Mouse (Mus musculus): Measurements from ENCODE around the gene Bgn.

Gene Bgn

GRCm38 (mm10) chrX:73486920-73487319, 3.5 kb downstream of the Bgn start:
- DNase-seq (ENCODE audit: extremely low spot score, low read depth, low spot score) = no peak

GRCm38 (mm10) chrX:73490186-73490585, 6.8 kb downstream of the Bgn start:
- no peak for DNase-seq (ENCODE audit: extremely low spot score, low read depth, low spot score)

- no peak for DNase-seq (ENCODE audit: extremely low spot score, low read depth, low spot score)
Measured at GRCm38 (mm10) chrX:73490804-73491203, 7.4 kb downstream of the Bgn start.

- peak; percentile 12 for DNase-seq (ENCODE audit: extremely low spot score, low read depth, low spot score)
Measured at GRCm38 (mm10) chrX:73493567-73493966, 10.2 kb downstream of the Bgn start.

- no peak for DNase-seq (ENCODE audit: extremely low spot score, low read depth, low spot score)
Measured at GRCm38 (mm10) chrX:73496746-73497145, 13.3 kb downstream of the Bgn start.

GRCm38 (mm10) chrX:73505130-73505735, 21.8 kb downstream of the Bgn start:
- no peak for DNase-seq (ENCODE audit: extremely low spot score, low read depth, low spot score)

- no peak for DNase-seq (ENCODE audit: extremely low spot score, low read depth, low spot score)
Measured at GRCm38 (mm10) chrX:73506577-73506976, 23.2 kb downstream of the Bgn start.

GRCm38 (mm10) chrX:73509209-73509608, 25.8 kb downstream of the Bgn start:
- no peak for DNase-seq (ENCODE audit: extremely low spot score, low read depth, low spot score)

GRCm38 (mm10) chrX:73512904-73513303, 29.5 kb downstream of the Bgn start:
- DNase-seq (ENCODE audit: extremely low spot score, low read depth, low spot score) = no peak

- DNase-seq (ENCODE audit: extremely low spot score, low read depth, low spot score) = no peak
Measured at GRCm38 (mm10) chrX:73516556-73516955, 33.2 kb downstream of the Bgn start.

GRCm38 (mm10) chrX:73517060-73517600, 33.7 kb downstream of the Bgn start:
- DNase-seq (ENCODE audit: extremely low spot score, low read depth, low spot score) = no peak

- no peak for DNase-seq (ENCODE audit: extremely low spot score, low read depth, low spot score)
Measured at GRCm38 (mm10) chrX:73520692-73521091, 37.3 kb downstream of the Bgn start.

GRCm38 (mm10) chrX:73524318-73525222, 41.2 kb downstream of the Bgn start:
- no peak for DNase-seq (ENCODE audit: extremely low spot score, low read depth, low spot score)

GRCm38 (mm10) chrX:73525223-73526140, 42.1 kb downstream of the Bgn start:
- no peak for DNase-seq (ENCODE audit: extremely low spot score, low read depth, low spot score)

GRCm38 (mm10) chrX:73526410-73526887, 43.0 kb downstream of the Bgn start:
- DNase-seq (ENCODE audit: extremely low spot score, low read depth, low spot score) = no peak

- DNase-seq (ENCODE audit: extremely low spot score, low read depth, low spot score) = no peak
Measured at GRCm38 (mm10) chrX:73537875-73538274, 54.5 kb downstream of the Bgn start.

GRCm38 (mm10) chrX:73543340-73543739, 59.9 kb downstream of the Bgn start:
- peak; percentile 5 for DNase-seq (ENCODE audit: extremely low spot score, low read depth, low spot score)
